Mouse (Mus musculus) stomach, embryonic 14.5 days (tissue): ENCODE data around the gene A2ml1. TPM values are rescaled to one million over a fixed set of nuclear protein-coding genes. Genes with fewer than 3 reads are reported as not detected.
A peak's percentile ranks its signal among the peaks of the same experiment; 100 is the strongest.
"Not testable (repeated sequence)": the region's sequence is repeated elsewhere in the genome, so short reads cannot be mapped to it uniquely, and the experiment has no call there.

Source experiments
- ATAC-seq: fragments of 200-750 bp; cut with Nextera tagmentation; 2 replicates; pipeline ENCODE4 v1.8.0; 2017; ENCODE audit warnings: low read depth, moderate TSS enrichment; ENCODE audit not compliant: insufficient number of reproducible peaks, insufficient read depth, low FRiP score
- H3K27ac ChIP-seq: fragments of 300-500 bp; sonication (generic); 2 replicates; pipeline ENCODE4 v1.5.1; 2014; ENCODE audit warnings: mild to moderate bottlenecking, low read length, moderate library complexity, mixed read lengths
- H3K27me3 ChIP-seq: fragments of 300-500 bp; sonication (generic); 2 replicates; pipeline ENCODE4 v1.6.1; 2014; ENCODE audit warnings: low read length, control low read depth, mixed read lengths; ENCODE audit not compliant: control insufficient read depth, insufficient read depth
- H3K36me3 ChIP-seq: fragments of 300-500 bp; sonication (generic); 2 replicates; pipeline ENCODE4 v1.6.1; 2014; ENCODE audit warnings: mild to moderate bottlenecking, control low read depth, low read length, moderate library complexity, mixed read lengths; ENCODE audit not compliant: control insufficient read depth, insufficient read depth
- H3K4me1 ChIP-seq: fragments of 300-500 bp; sonication (generic); 2 replicates; pipeline ENCODE4 v1.6.1; 2014; ENCODE audit warnings: low read length, control low read depth, mixed read lengths; ENCODE audit not compliant: control insufficient read depth, insufficient read depth
- H3K4me2 ChIP-seq: fragments of 300-500 bp; sonication (generic); replicated peaks from 2 replicates; pipeline ENCODE4 v1.6.1; 2014; ENCODE audit warnings: low read depth, low read length, control low read depth
- H3K4me3 ChIP-seq: fragments of 300-500 bp; sonication (generic); 2 replicates; pipeline ENCODE4 v1.5.1; 2014; ENCODE audit warnings: low read depth, low read length, control low read depth
- H3K9ac ChIP-seq: fragments of 300-500 bp; sonication (generic); replicated peaks from 2 replicates; pipeline ENCODE4 v1.6.1; 2014; ENCODE audit warnings: low read depth, mild to moderate bottlenecking, control low read depth, low read length, moderate library complexity, mixed read lengths
- H3K9me3 ChIP-seq: fragments of 300-500 bp; sonication (generic); 2 replicates; pipeline ENCODE4 v1.6.1; 2016; ENCODE audit warnings: low read depth, low read length, control low read depth; ENCODE audit not compliant: control insufficient read depth
- WGBS: fragments of 180-500 bp; shearing (Covaris S2); extraction: QIAGEN DNeasy Blood & Tissue Kit; methylation state at CpG from one replicate; pipeline ENCODE4 v1.1.7; 2014; 5-methylcytosine and 5-hydroxymethylcytosine counted together
- polyA plus RNA-seq: library from polyadenylated mRNA; unstranded; fragments of >200 nt; fragmentation: Nextera tagmentation; extraction: Ambion mirVana; gene quantifications from 2 replicates; pipeline ENCODE4 v1.2.1, GENCODE M21; 2014

A2ml1 gene
- polyA plus RNA-seq = 3.8 and 4.4 TPM in 2 replicates

DNA sequence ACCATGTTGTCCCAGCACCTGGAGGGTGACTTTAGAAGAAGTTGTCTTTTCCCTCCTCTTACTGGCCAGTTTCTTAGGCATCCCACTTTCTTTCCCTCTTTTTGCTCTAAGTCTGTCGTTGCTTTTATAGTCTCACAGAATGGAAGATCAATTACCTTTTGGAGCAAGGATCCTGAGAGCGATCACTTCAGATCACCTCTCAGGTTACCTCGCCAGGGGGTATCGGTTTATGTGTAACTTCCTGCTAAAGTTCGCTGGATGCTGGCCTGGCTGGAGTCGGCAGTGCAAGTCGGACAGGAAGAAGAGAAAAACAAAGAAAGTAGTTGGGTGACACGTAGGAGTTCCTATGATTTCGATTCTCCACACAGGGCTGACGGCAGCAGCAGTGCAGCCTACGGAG, at the start of gene A2ml1:
TSS of gene A2ml1 (minus strand) at position 101 of the 400 bp plus-strand sequence.
- no peak for ATAC-seq
- Histone ChIP-seq H3K9ac (no peak within 1 kb of the TSS), H3K9me3 (no peaks in the 10 kb centered on the region), H3K4me3 (no peak within 1 kb of the TSS), H3K27ac (no peak within 1 kb of the TSS), H3K27me3 (no peaks in the 10 kb centered on the region), H3K4me2 (no peak within 1 kb of the TSS), H3K4me1 (no peaks in the 10 kb centered on the region), H3K36me3 (no peaks in the 10 kb centered on the region)
- WGBS = 66% methylated on average over 11 of the region's 11 CpGs

DNA sequence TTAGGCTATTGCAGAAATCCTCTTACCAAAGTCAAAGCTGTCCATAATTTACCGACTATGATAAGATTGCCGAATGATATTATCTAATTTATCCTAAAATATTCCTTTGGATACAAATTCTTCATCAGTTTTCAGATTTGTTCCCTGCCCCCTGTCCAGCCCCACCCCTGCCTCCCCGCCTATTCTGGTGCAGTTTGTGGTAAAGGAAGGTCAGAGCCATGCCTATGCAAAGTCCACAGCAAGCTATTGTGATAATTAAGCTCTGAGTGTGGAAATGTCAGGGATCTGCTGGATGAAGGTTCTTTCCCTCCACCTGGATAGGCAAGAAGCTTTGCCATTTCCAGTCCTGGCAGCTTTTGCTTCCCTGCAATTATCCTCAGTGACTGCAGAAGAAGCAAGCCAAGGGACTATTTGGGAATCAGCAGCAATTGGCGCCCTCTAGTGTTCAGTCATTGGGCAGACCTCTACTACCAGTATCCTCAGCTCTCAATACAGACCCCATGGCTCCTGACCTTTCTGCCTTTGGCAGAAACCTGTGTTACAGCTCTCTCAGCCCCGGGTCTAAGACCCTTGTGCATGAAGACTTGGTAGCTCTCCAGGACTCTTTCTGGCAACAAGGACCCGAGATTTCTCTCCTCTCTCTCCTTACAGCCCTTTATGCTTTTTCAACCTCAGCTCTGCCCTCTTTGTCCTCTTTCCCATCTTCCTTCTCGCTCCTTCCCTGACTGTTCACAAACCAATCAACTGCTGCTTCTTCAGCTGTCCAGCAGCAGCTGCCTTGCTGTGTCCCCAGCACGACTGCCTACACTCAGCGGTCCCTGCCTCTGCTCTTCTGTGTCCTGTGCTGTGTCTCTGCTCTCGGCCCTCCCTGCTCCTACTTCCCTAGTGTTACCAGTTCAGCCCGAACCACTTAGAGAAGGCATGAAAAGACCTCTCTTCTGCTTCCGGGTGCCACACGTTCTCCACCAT, 48.6 kb upstream of the A2ml1 start:
- H3K27ac ChIP-seq, H3K9ac ChIP-seq, H3K4me2 ChIP-seq, H3K36me3 ChIP-seq, H3K4me1 ChIP-seq, H3K27me3 ChIP-seq, H3K9me3 ChIP-seq, H3K4me3 ChIP-seq: not testable (repeated sequence)
- 53% methylated on average over 13 of the region's 13 CpGs for WGBS
- ATAC-seq = peak; percentile 76; the same call in 1 of the 2 replicates

DNA sequence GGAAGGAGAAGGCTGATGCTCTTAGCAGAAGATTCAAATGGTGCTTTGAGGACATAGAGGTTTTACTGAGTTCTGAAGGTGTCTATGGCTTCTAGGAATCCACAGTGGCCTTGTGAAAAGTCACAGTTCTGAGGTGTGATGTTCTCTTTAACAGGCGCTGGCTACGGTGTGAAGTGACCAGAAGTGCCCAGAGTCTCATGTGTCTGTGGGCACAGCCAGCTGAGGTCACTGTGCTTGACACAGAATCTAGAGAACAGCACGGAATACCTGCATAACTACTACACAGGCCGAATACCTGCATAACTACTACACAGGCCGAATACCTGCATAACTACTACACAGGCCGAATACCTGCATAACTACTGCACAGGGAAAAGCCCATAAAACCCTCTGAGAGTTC, 43.8 kb upstream of the A2ml1 start:
- not testable (repeated sequence) for H3K4me1 ChIP-seq, H3K27me3 ChIP-seq, H3K4me3 ChIP-seq, H3K4me2 ChIP-seq, H3K36me3 ChIP-seq, H3K9me3 ChIP-seq, ATAC-seq, H3K9ac ChIP-seq, H3K27ac ChIP-seq
- WGBS = 88% methylated on average over 6 of the region's 6 CpGs

DNA sequence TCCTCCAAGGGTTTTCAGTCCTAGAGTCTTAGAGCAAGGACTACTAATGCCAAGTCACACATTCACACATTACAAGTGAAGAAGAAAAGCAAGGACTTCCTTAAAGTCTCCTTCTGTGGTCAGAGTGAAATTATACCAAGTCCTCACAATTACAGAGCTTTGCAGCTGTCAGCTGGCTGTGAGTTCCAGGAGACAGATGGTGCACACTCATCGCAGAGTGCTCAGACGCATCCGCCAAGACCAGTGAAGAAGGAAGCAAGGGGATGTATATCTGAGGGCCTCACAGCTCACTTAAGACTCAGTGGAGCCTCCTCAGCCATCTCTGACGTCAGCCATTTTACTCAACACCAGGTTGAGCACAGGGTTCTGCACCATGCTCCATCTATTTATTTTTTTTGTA, 43.0 kb upstream of the A2ml1 start:
- H3K9ac ChIP-seq = no peak overlapping the region
- H3K27me3 ChIP-seq = no peaks in the 10 kb centered on the region
- H3K9me3 ChIP-seq = no peaks in the 10 kb centered on the region
- H3K27ac ChIP-seq = no peak overlapping the region
- no peaks in the 10 kb centered on the region for H3K4me1 ChIP-seq
- WGBS = 81% methylated on average over 4 of the region's 4 CpGs
- H3K4me3 ChIP-seq = no peak overlapping the region
- no peak overlapping the region for H3K4me2 ChIP-seq
- no peak for ATAC-seq
- H3K36me3 ChIP-seq = no peaks in the 10 kb centered on the region

DNA sequence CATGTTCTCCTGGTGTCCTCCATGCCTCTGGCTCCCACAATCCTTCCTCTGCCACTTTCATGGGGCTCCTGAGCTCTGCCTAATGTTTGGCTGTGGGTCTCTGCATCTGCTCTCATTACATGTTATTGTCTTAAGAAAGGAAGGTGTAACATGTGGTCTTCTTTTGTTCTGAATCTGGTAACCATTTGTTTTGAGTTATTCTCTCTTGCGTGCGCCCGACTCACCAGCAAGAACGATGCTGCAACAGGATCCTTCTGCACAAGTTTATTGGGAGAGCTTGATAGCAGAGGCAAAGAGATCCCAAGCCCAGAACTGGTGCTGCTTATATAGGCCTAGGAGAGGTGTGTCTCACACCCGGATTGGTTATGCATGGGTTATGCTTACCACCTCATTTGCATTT, 42.0 kb upstream of the A2ml1 start, which contains the start of gene Klrb1a:
TSS of gene Klrb1a (minus strand) at position 101 of the 400 bp plus-strand sequence.
- not testable (repeated sequence) for H3K4me3 ChIP-seq, H3K9ac ChIP-seq, H3K4me1 ChIP-seq, H3K27me3 ChIP-seq, H3K4me2 ChIP-seq, H3K9me3 ChIP-seq, H3K36me3 ChIP-seq, ATAC-seq, H3K27ac ChIP-seq
- 96% methylated on average over 5 of the region's 5 CpGs for WGBS

DNA sequence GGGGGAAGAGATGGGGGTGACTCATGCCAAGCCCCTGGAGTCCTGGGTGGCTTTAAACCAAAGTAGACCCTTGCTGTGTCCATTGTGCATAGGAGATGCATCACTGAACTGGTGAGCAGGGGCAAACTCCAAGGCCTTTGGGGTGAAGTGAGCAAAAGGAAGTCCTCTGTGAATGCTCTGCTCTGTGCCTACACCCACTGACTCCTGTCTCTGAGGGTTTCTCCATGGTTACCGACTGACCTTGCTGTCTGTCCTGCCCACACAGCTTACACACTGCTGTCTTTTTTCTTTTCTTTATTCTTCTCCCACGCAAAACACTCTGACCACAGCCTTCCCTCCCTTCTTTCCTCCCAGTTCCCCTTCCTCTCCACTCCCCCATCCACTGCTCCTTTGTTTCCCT, 41.3 kb upstream of the A2ml1 start:
- 64% methylated on average over 2 of the region's 2 CpGs for WGBS
- H3K36me3 ChIP-seq = no peaks in the 10 kb centered on the region

DNA sequence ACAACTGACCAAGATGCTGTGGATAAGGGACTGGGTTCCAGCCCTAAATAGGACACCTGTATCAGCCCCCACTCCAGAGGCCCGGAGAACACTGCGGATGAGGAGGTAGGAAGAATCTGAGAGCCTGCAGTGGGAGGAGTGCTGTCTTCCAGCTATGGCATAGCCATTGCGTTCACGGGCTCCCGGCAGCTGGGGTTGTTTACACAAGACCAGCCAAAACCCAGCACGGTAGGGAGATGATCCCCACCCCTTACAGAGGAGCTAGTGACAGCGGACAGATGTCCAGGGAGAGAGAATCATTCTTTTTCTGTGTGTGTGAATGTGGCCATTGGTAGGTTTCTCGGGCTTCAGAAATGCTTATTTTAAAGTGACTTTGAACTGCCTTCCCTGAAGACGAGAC, 24.9 kb upstream of the A2ml1 start:
- Histone ChIP-seq H3K36me3 (no peaks in the 10 kb centered on the region), H3K4me2 (no peak overlapping the region), H3K4me3 (no peak overlapping the region), H3K4me1 (no peaks in the 10 kb centered on the region), H3K27me3 (no peaks in the 10 kb centered on the region), H3K9me3 (no peaks in the 10 kb centered on the region), H3K9ac (no peak overlapping the region), H3K27ac (no peak overlapping the region)
- 27% methylated on average over 9 of the region's 9 CpGs for WGBS
- ATAC-seq = no peak

More for the DNA sequence above, 41.3 kb upstream of the A2ml1 start:
- Histone ChIP-seq H3K4me3 (no peak overlapping the region), H3K9ac (no peak overlapping the region), H3K4me2 (no peak overlapping the region), H3K9me3 (no peaks in the 10 kb centered on the region), H3K4me1 (no peaks in the 10 kb centered on the region), H3K27ac (no peak overlapping the region), H3K27me3 (no peaks in the 10 kb centered on the region)
- no peak for ATAC-seq

DNA sequence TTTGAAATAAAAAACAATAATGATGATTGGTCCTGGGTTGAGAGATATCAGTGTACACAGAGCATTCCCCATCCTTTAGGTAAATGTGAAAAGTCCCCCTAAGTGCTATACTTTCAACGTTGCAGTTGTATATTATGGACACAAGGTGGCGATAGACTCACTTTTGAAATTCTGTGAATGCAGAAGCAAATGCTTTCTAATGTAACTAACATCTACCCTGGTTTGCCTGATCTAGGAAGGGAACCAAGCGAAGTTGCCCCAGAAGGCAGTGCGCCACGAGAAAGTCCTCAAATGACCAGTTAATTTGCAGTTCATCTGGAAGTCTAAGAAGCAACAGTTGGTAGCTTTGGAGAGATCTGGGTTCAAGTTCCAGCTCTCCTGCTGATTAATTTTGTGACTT, 23.1 kb upstream of the A2ml1 start:
- H3K9me3 ChIP-seq = no peaks in the 10 kb centered on the region
- H3K4me1 ChIP-seq = no peaks in the 10 kb centered on the region
- ATAC-seq = no peak
- 39% methylated on average over 5 of the region's 5 CpGs for WGBS
- no peaks in the 10 kb centered on the region for H3K27me3 ChIP-seq
- H3K4me3 ChIP-seq = no peak overlapping the region
- no peaks in the 10 kb centered on the region for H3K36me3 ChIP-seq
- H3K4me2 ChIP-seq = no peak overlapping the region
- H3K9ac ChIP-seq = no peak overlapping the region
- no peak overlapping the region for H3K27ac ChIP-seq
